Mouse (Mus musculus): ENCODE results near the gene Tmem231. TPM values are rescaled to one million over a fixed set of nuclear protein-coding genes. Genes with fewer than 3 reads are reported as not detected.

Gene Tmem231
- polyA plus RNA-seq, 1 experiment from 2014 or later = 19.6 TPM

DNA sequence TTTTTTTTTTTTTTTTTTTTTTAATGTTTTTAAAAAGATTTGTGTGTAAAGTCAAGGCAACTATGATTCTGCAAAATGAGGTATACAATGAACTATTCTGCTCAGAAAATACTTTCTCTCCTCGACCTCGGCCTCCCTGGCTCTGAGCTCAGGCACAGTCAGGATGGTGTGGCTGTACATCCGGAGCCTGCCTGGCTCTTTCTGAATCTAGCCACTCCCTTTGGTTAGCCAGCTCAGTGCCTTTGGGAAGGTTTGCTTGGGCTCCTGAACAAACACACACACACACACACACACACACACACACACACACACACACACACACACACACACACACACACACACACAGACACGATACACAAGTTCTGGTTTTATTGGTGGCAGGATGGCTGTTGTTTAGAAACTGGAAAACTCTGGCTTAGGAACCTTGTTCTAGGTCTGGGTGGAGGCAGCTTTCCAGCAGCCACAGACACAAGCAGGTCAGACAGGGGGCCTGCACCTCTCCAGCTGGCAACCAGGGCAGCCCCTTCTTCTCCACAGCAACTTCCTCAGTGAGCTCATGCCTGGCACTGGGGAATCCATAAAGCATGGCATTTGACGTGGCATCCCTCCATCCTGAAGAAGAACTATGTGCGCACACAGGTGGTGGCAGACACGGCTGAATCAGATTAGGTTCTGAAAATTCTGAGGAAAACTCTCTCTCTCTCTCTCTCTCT, 31.3 kb upstream of the Tmem231 start:
- WGBS = 64% methylated on average over 7 of the region's 7 CpGs

DNA sequence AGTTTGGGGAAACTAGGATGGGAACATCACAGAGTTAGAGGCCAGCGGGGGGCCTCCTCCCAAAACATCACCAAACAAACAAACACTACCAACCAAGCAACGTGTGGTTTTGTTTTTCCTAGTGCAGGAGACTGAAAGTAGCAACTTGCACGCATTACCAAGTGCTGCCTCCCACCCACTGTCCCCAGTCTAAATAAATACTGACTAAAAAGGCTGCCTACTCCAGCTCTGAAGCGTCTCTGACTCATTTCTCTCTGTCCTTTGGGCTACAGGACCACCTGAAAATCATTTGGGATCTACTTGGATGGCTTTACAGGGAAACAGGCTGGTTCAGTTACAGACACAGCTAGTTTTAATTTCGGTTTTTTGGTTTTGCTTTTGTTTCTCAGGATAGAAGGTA, 30.7 kb upstream of the Tmem231 start:
- WGBS = 32% methylated on average over 5 of the region's 5 CpGs
- Histone ChIP-seq H3K36me3 (ENCODE audit: control insufficient read depth, insufficient read depth, low read length) (no peaks in the 10 kb centered on the region), H3K9ac (ENCODE audit: low read length) (no peak overlapping the region), H3K27ac (ENCODE audit: low read length) (no peak overlapping the region), H3K4me2 (ENCODE audit: low read depth, low read length) (no peak overlapping the region), H3K4me1 (replicated peaks; ENCODE audit: control insufficient read depth, insufficient read depth, low read length) (no peaks in the 10 kb centered on the region), H3K9me3 (ENCODE audit: control insufficient read depth, low read length) (no peaks in the 10 kb centered on the region), H3K4me3 (ENCODE audit: low read length) (no peak overlapping the region), H3K27me3 (ENCODE audit: control insufficient read depth, insufficient read depth, low read depth, low read length) (no peaks in the 10 kb centered on the region)
- ATAC-seq (ENCODE audit: low read depth) = no peak

More for the DNA sequence above, 31.3 kb upstream of the Tmem231 start:
- H3K27me3 ChIP-seq (ENCODE audit: control insufficient read depth, insufficient read depth, low read depth, low read length) = no peaks in the 10 kb centered on the region
- H3K4me3 ChIP-seq (ENCODE audit: low read length) = no peak overlapping the region
- no peaks in the 10 kb centered on the region for H3K4me1 ChIP-seq (replicated peaks; ENCODE audit: control insufficient read depth, insufficient read depth, low read length)
- H3K27ac ChIP-seq (ENCODE audit: low read length) = no peak overlapping the region
- ATAC-seq (ENCODE audit: low read depth) = no peak
- no peaks in the 10 kb centered on the region for H3K9me3 ChIP-seq (ENCODE audit: control insufficient read depth, low read length)
- no peak overlapping the region for H3K9ac ChIP-seq (ENCODE audit: low read length)
- H3K4me2 ChIP-seq (ENCODE audit: low read depth, low read length) = no peak overlapping the region
- no peaks in the 10 kb centered on the region for H3K36me3 ChIP-seq (ENCODE audit: control insufficient read depth, insufficient read depth, low read length)

GRCm38 (mm10) chr8:111963546-111963945, 29.9 kb upstream of the Tmem231 start:
- Histone ChIP-seq H3K4me3 (ENCODE audit: low read length) (no peak overlapping the region), H3K27ac (ENCODE audit: low read length) (no peak overlapping the region), H3K9me3 (ENCODE audit: control insufficient read depth, low read length) (no peaks in the 10 kb centered on the region), H3K27me3 (ENCODE audit: control insufficient read depth, insufficient read depth, low read depth, low read length) (no peaks in the 10 kb centered on the region), H3K36me3 (ENCODE audit: control insufficient read depth, insufficient read depth, low read length) (no peaks in the 10 kb centered on the region), H3K4me1 (replicated peaks; ENCODE audit: control insufficient read depth, insufficient read depth, low read length) (no peaks in the 10 kb centered on the region), H3K9ac (ENCODE audit: low read length) (no peak overlapping the region), H3K4me2 (ENCODE audit: low read depth, low read length) (no peak overlapping the region)
- WGBS = 92% methylated on average over 4 of the region's 4 CpGs
- ATAC-seq (ENCODE audit: low read depth) = no peak

DNA sequence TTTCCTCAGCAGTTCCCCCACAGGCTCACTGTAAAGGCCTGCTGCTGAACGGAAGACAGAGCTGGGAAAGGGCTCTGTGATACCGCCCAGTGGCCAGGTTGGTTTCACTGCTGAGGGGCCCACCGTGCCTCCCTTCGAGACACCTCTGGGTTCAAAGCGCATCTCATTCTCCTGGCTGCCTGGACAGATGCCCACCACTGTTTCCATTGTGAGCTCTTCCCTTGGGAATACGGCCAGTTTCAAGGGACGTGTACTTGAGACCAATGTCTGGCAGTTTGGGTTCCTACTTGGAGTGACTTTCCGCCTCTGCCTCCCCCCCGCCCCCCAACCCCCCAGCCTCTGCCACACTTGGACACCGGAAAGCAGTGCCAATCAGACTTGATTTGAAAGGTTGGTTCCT, 29.4 kb upstream of the Tmem231 start:
- H3K36me3 ChIP-seq (ENCODE audit: control insufficient read depth, insufficient read depth, low read length) = no peaks in the 10 kb centered on the region
- no peak overlapping the region for H3K9ac ChIP-seq (ENCODE audit: low read length)
- ATAC-seq (ENCODE audit: low read depth) = no peak
- H3K27me3 ChIP-seq (ENCODE audit: control insufficient read depth, insufficient read depth, low read depth, low read length) = no peaks in the 10 kb centered on the region
- H3K4me1 ChIP-seq (replicated peaks; ENCODE audit: control insufficient read depth, insufficient read depth, low read length) = no peaks in the 10 kb centered on the region
- H3K27ac ChIP-seq (ENCODE audit: low read length) = no peak overlapping the region
- H3K4me2 ChIP-seq (ENCODE audit: low read depth, low read length) = no peak overlapping the region
- no peak overlapping the region for H3K4me3 ChIP-seq (ENCODE audit: low read length)
- WGBS = 62% methylated on average over 10 of the region's 10 CpGs
- H3K9me3 ChIP-seq (ENCODE audit: control insufficient read depth, low read length) = no peaks in the 10 kb centered on the region

GRCm38 (mm10) chr8:111962589-111962988, 28.9 kb upstream of the Tmem231 start:
- Histone ChIP-seq H3K4me2 (ENCODE audit: low read depth, low read length) (no peak overlapping the region), H3K4me3 (ENCODE audit: low read length) (no peak overlapping the region), H3K9me3 (ENCODE audit: control insufficient read depth, low read length) (no peaks in the 10 kb centered on the region), H3K36me3 (ENCODE audit: control insufficient read depth, insufficient read depth, low read length) (no peaks in the 10 kb centered on the region), H3K9ac (ENCODE audit: low read length) (no peak overlapping the region), H3K27me3 (ENCODE audit: control insufficient read depth, insufficient read depth, low read depth, low read length) (no peaks in the 10 kb centered on the region), H3K27ac (ENCODE audit: low read length) (no peak overlapping the region), H3K4me1 (replicated peaks; ENCODE audit: control insufficient read depth, insufficient read depth, low read length) (no peaks in the 10 kb centered on the region)
- ATAC-seq (ENCODE audit: low read depth) = no peak
- WGBS = 56% methylated on average over 1 of the region's 1 CpGs

DNA sequence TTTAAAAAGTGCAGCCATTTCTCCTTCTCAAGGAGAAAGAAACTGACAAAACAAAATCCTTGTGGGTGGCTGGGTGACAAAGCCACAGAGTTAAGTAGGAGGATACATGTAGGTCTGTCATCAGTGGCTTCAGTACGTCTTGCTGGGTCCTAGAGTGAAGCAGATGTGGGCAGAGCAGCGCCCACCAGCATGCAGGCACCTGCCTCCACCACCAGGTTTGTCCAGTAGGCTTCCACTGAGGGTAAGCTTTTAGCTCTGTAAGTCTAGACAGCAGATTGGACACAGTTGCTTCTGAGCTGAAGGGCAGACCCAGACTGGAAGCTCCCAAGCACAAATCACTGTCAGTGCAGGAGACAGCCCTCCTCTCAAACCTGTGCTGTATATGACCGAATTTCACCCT, 27.6 kb upstream of the Tmem231 start:
- ATAC-seq (ENCODE audit: low read depth) = no peak
- H3K9me3 ChIP-seq (ENCODE audit: control insufficient read depth, low read length) = no peaks in the 10 kb centered on the region
- H3K4me3 ChIP-seq (ENCODE audit: low read length) = no peak overlapping the region
- H3K27ac ChIP-seq (ENCODE audit: low read length) = no peak overlapping the region
- 61% methylated on average over 3 of the region's 3 CpGs for WGBS
- H3K36me3 ChIP-seq (ENCODE audit: control insufficient read depth, insufficient read depth, low read length) = peaks cover 7% of the 10 kb centered on the region
- no peaks in the 10 kb centered on the region for H3K4me1 ChIP-seq (replicated peaks; ENCODE audit: control insufficient read depth, insufficient read depth, low read length)
- H3K4me2 ChIP-seq (ENCODE audit: low read depth, low read length) = no peak overlapping the region
- H3K9ac ChIP-seq (ENCODE audit: low read length) = no peak overlapping the region
- no peaks in the 10 kb centered on the region for H3K27me3 ChIP-seq (ENCODE audit: control insufficient read depth, insufficient read depth, low read depth, low read length)

DNA sequence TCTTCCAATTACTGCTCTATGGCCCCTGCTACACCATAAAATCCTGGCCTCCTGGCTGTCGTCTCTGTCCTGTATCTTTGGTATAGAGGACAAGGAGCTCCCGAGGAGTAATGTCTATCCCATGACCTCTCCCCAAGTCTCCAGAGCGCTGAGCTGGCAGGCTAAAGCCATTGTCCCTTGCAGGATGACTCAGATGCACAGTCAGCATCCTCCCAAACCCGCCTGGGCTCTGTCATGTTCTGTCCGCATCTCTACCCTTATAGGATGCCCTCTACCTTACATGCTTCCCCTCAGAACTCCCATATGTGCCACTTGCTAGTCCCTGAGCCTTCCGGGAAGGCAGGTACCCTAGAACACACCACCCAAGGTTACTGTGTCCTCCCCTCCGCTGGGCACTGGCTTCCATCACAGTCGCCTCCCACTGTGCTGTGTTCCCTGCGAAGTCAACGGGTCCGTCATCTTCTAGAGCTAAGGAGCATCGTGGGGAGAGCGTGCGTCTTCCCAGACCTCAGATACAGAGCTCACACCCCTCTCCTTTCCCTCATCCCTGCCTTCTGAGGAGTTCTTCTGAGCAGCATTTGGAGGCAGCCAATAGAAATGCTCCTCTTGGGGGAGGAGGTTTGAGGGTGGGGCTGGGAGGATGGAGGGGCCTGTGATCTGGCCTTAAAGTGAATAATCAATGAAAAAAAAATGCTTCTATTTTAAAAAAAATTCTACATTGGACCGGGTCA, 27.1 kb upstream of the Tmem231 start:
- Histone ChIP-seq H3K36me3 (ENCODE audit: control insufficient read depth, insufficient read depth, low read length) (peaks cover 7% of the 10 kb centered on the region), H3K4me1 (replicated peaks; ENCODE audit: control insufficient read depth, insufficient read depth, low read length) (no peaks in the 10 kb centered on the region), H3K4me2 (ENCODE audit: low read depth, low read length) (no peak overlapping the region), H3K9me3 (ENCODE audit: control insufficient read depth, low read length) (no peaks in the 10 kb centered on the region), H3K27ac (ENCODE audit: low read length) (no peak overlapping the region), H3K27me3 (ENCODE audit: control insufficient read depth, insufficient read depth, low read depth, low read length) (no peaks in the 10 kb centered on the region), H3K9ac (ENCODE audit: low read length) (no peak overlapping the region), H3K4me3 (ENCODE audit: low read length) (no peak overlapping the region)
- ATAC-seq (ENCODE audit: low read depth) = no peak
- 70% methylated on average over 15 of the region's 15 CpGs for WGBS

- Histone ChIP-seq H3K4me3 (ENCODE audit: low read length) (no peak overlapping the region), H3K9me3 (ENCODE audit: control insufficient read depth, low read length) (no peaks in the 10 kb centered on the region), H3K36me3 (ENCODE audit: control insufficient read depth, insufficient read depth, low read length) (peaks cover 18% of the 10 kb centered on the region), H3K27me3 (ENCODE audit: control insufficient read depth, insufficient read depth, low read depth, low read length) (no peaks in the 10 kb centered on the region), H3K4me1 (replicated peaks; ENCODE audit: control insufficient read depth, insufficient read depth, low read length) (no peaks in the 10 kb centered on the region), H3K9ac (ENCODE audit: low read length) (no peak overlapping the region), H3K4me2 (ENCODE audit: low read depth, low read length) (no peak overlapping the region), H3K27ac (ENCODE audit: low read length) (no peak overlapping the region)
- no peak for ATAC-seq (ENCODE audit: low read depth)
- 86% methylated on average over 2 of the region's 2 CpGs for WGBS
Observed at GRCm38 (mm10) chr8:111957231-111957630, 23.6 kb upstream of the Tmem231 start.

- ATAC-seq (ENCODE audit: low read depth) = no peak
- Histone ChIP-seq H3K9ac (ENCODE audit: low read length) (no peak overlapping the region), H3K4me2 (ENCODE audit: low read depth, low read length) (no peak overlapping the region), H3K4me3 (ENCODE audit: low read length) (no peak overlapping the region), H3K36me3 (ENCODE audit: control insufficient read depth, insufficient read depth, low read length) (peaks cover 18% of the 10 kb centered on the region), H3K9me3 (ENCODE audit: control insufficient read depth, low read length) (no peaks in the 10 kb centered on the region), H3K4me1 (replicated peaks; ENCODE audit: control insufficient read depth, insufficient read depth, low read length) (no peaks in the 10 kb centered on the region), H3K27me3 (ENCODE audit: control insufficient read depth, insufficient read depth, low read depth, low read length) (no peaks in the 10 kb centered on the region), H3K27ac (ENCODE audit: low read length) (no peak overlapping the region)
- WGBS = 71% methylated on average over 5 of the region's 5 CpGs
Observed at GRCm38 (mm10) chr8:111955879-111956278, 22.2 kb upstream of the Tmem231 start.

Data from lung, embryonic 16.5 days (tissue).